Mouse (Mus musculus) limb, embryonic 15.5 days (tissue): ENCODE measurements around the gene Pik3ip1. TPM values are rescaled to one million over a fixed set of nuclear protein-coding genes. Genes with fewer than 3 reads are reported as not detected.

Experiments used
- ATAC-seq: fragments of 200-750 bp; cut with Nextera tagmentation; 2 replicates; pipeline ENCODE4 v1.8.0; 2017; ENCODE audit warnings: low read depth, moderate TSS enrichment; ENCODE audit not compliant: insufficient number of reproducible peaks, low FRiP score, low TSS enrichment
- H3K27ac ChIP-seq: fragments of 300-500 bp; sonication (generic); 2 replicates; pipeline ENCODE4 v1.5.1; 2015; ENCODE audit warnings: moderate library complexity, mild to moderate bottlenecking, inconsistent platforms
- H3K27me3 ChIP-seq: fragments of 300-500 bp; sonication (generic); 2 replicates; pipeline ENCODE4 v1.6.1; 2015; ENCODE audit warnings: inconsistent platforms
- H3K36me3 ChIP-seq: fragments of 300-500 bp; sonication (generic); 2 replicates; pipeline ENCODE4 v1.6.1; 2015; ENCODE audit warnings: inconsistent platforms
- H3K4me1 ChIP-seq: fragments of 300-500 bp; sonication (generic); 2 replicates; pipeline ENCODE4 v1.6.1; 2015; ENCODE audit warnings: inconsistent platforms
- H3K4me2 ChIP-seq: fragments of 300-500 bp; sonication (generic); 2 replicates; pipeline ENCODE4 v1.6.1; 2015; ENCODE audit warnings: mild to moderate bottlenecking, inconsistent platforms
- H3K4me3 ChIP-seq: fragments of 300-500 bp; sonication (generic); 2 replicates; pipeline ENCODE4 v1.5.1; 2015; ENCODE audit warnings: mild to moderate bottlenecking, inconsistent platforms
- H3K9ac ChIP-seq: fragments of 300-500 bp; sonication (generic); 2 replicates; pipeline ENCODE4 v1.6.1; 2015; ENCODE audit warnings: inconsistent platforms
- H3K9me3 ChIP-seq: fragments of 300-500 bp; sonication (generic); 2 replicates; pipeline ENCODE4 v1.6.1; 2016; ENCODE audit warnings: inconsistent platforms
- WGBS: fragments of 180-500 bp; shearing (Covaris S2); methylation state at CpG from one replicate; pipeline ENCODE4 v1.1.7; 2015; 5-methylcytosine and 5-hydroxymethylcytosine counted together
- polyA plus RNA-seq: library from polyadenylated mRNA; unstranded; fragments of >200 nt; fragmentation: Nextera tagmentation; extraction: Ambion mirVana; gene quantifications from 2 replicates; pipeline ENCODE4 v1.2.1, GENCODE M21; 2015

Pik3ip1 gene
- polyA plus RNA-seq, 1 experiment from 2014 or later: 15.6 TPM

DNA sequence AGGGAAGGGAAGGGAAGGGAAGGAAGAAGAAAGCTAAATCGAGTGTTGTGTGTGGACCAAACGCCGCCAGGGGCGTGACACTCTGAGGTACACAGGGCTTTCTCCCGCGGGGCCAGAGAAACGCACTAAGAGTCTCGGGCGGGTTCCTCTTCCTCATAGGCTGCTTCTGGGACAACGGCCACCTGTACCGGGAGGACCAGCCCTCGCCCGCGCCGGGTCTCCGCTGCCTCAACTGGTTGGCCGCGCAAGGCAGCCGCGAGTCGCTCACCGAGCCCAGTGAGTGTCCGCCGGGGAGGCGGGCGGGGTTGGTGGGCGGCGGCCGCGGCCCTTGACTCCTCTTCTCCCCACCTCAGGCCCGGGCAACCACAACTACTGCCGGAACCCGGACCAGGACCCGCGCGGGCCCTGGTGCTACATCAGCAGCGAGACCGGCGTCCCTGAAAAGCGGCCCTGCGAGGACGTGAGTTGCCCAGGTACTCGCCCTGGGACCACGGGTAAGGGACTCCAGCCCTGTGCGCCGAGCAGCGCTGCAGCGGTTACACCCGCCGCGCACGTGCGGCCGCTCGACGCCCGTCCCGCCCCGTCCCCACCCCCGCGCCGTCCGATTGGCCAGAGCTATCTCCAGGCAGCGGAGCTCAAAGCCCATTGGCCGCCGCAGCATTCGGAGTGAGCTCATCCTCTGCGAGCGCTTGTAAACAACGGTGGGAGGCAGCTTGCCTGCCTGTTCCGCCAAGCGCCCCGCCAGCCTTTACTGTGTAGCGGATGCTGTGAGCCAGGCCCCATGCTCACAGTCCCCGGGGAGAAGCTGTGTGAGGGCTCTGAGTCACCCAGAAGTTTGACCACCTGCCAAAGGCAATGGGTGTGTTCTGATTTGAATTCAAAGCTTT is 1.8 kb downstream of the Pik3ip1 start:
- ATAC-seq: peak; percentile 94
- under 1% methylated on average over 73 of the region's 75 CpGs for WGBS
- peak overlapping the region; percentile 52 for H3K4me3 ChIP-seq
- H3K9ac ChIP-seq: peak overlapping the region; percentile 39; the same call in 1 of the 2 replicates
- H3K9me3 ChIP-seq: no peaks in the 10 kb centered on the region
- peak overlapping the region; percentile 77 for H3K27ac ChIP-seq
- peaks cover 53% of the 10 kb centered on the region for H3K4me1 ChIP-seq
- peak overlapping the region; percentile 99 for H3K4me2 ChIP-seq
- no peaks in the 10 kb centered on the region for H3K27me3 ChIP-seq
- peaks cover 5% of the 10 kb centered on the region; the same call in 1 of the 2 replicates for H3K36me3 ChIP-seq

DNA sequence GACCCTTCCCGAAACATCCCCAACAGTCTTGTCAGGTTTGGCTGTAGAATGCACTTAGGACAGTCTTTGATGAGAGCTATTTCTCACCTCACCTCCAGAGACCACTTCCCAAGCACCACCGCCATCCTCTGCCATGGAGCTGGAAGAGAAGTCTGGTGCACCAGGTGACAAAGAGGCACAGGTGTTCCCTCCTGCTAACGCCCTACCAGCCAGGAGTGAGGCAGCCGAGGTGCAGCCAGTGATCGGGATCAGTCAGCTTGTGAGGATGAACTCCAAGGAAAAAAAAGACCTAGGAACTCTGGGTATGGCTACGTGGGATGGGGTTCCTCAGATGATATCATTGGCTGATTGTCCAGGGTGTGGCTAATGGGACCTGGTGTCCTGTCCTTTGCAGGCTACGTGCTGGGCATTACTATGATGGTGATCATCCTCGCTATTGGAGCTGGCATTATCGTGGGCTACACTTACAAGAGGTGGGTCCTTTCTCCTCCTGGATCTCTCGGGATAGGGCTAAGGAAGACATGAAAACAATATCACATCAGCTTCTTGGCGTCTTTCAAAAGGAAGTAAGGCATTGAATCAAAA is 3.0 kb downstream of the Pik3ip1 start:
- Histone ChIP-seq H3K4me1 (peaks cover 61% of the 10 kb centered on the region), H3K36me3 (peaks cover 5% of the 10 kb centered on the region; the same call in 1 of the 2 replicates), H3K27me3 (no peaks in the 10 kb centered on the region), H3K9ac (no peak overlapping the region), H3K9me3 (no peaks in the 10 kb centered on the region), H3K4me2 (no peak overlapping the region), H3K4me3 (no peak overlapping the region), H3K27ac (0 out of 2 replicates have a peak overlapping the region, but pooled peaks have one; percentile 14)
- WGBS: 84% methylated on average over 11 of the region's 11 CpGs
- ATAC-seq: no peak

DNA sequence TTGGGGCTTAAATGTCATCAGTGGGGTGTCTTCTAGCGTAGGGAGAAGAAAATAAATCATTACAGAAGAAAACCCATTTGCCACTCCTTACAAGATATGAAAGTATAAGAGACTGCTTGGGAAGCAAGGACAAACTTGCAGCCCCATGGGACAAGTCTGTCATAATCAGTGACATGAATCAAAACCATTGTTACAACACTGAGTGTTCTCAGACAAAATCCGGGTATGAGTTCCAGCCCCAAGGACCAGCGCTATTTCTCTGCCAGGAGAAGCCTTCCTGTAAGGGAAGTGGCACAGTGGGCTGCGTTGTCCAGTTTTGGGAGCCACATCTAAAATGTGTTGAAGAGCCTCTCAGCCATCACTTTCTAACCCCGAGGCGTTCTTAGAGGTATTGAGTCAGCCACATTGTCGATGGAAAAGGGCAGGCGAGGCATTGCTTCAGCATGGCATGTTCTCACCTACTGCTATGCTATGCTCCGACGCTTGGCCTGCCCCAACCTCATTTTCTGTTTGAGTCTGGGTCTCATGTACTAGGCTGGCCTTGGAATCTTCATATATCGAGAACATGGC is 4.0 kb downstream of the Pik3ip1 start:
- no peak overlapping the region for H3K4me2 ChIP-seq
- H3K9me3 ChIP-seq: no peaks in the 10 kb centered on the region
- no peak for ATAC-seq
- whole genome bisulfite sequencing: 82% methylated on average over 11 of the region's 11 CpGs
- H3K4me1 ChIP-seq: peaks cover 61% of the 10 kb centered on the region
- H3K27me3 ChIP-seq: no peaks in the 10 kb centered on the region
- H3K27ac ChIP-seq: no peak overlapping the region
- no peak overlapping the region for H3K9ac ChIP-seq
- H3K4me3 ChIP-seq: no peak overlapping the region
- H3K36me3 ChIP-seq: peaks cover 5% of the 10 kb centered on the region; the same call in 1 of the 2 replicates

DNA sequence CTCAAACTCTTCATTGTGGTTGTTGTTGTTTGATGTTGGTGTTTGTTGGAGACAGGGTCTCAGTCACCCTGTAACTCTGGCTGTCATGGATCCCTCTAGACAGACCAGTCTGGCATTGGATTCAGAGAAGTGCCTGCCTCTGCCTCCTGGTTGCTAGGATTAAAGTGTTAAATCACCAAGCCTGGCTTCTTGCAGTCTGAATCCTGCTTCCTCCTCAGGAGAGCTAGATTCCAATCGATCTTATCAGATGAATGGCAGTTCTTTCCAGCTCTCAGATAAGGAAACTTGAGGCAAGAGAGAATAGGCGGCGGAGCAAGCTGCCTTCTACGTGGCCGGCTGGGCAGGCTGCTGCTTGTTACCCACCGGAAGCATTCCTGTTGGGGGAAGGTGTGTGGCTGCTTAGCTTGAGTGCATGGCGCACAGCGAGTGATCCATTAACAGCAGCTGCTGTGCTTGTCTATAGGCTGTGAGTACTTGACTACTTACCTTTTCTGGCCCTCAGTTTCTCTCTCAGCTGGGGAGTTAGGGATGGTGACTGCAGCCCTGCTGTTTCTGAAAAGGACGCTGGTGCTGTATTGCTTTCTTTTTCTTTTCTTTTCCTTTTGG is 4.6 kb downstream of the Pik3ip1 start:
- Histone ChIP-seq H3K4me3 (no peak overlapping the region), H3K9ac (no peak overlapping the region), H3K27me3 (no peaks in the 10 kb centered on the region), H3K27ac (no peak overlapping the region), H3K36me3 (peaks cover 8% of the 10 kb centered on the region; the same call in 1 of the 2 replicates), H3K4me1 (peaks cover 57% of the 10 kb centered on the region), H3K9me3 (no peaks in the 10 kb centered on the region), H3K4me2 (no peak overlapping the region)
- 33% methylated on average over 9 of the region's 9 CpGs for WGBS
- ATAC-seq: no peak

DNA sequence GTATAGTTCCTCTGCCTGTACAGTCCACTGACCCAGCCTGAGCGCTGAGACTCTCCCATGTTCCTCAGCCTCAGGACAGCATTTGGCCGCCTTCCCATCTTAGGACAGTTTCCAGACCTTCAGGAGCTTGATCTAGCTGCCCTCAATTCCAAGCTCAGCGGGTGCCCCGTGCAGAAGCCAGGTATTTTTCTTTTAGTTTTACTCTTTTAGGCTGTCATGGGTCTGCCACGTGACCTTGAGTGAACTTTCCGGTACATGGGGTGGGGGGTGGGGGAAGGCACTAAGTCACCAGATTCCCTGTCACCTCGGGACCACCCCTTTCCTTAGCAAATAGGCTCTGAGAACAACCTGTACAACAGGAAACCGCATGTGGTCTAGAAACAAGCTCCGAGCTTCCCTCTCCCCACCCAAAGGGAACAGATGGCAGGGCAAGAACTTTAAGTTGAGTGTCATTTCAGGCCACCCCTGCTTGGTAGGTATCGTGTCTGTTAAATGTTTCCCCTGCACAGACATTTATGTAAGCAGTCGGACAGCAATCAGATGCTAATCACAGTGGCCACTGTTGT is 5.5 kb downstream of the Pik3ip1 start:
- H3K4me1 ChIP-seq: peaks cover 49% of the 10 kb centered on the region
- H3K9ac ChIP-seq: no peak overlapping the region
- ATAC-seq: no peak
- H3K36me3 ChIP-seq: peaks cover 10% of the 10 kb centered on the region; the same call in 1 of the 2 replicates
- H3K27ac ChIP-seq: no peak overlapping the region
- H3K27me3 ChIP-seq: no peaks in the 10 kb centered on the region
- H3K9me3 ChIP-seq: no peaks in the 10 kb centered on the region
- WGBS: 40% methylated on average over 11 of the region's 11 CpGs
- H3K4me3 ChIP-seq: no peak overlapping the region
- no peak overlapping the region for H3K4me2 ChIP-seq

DNA sequence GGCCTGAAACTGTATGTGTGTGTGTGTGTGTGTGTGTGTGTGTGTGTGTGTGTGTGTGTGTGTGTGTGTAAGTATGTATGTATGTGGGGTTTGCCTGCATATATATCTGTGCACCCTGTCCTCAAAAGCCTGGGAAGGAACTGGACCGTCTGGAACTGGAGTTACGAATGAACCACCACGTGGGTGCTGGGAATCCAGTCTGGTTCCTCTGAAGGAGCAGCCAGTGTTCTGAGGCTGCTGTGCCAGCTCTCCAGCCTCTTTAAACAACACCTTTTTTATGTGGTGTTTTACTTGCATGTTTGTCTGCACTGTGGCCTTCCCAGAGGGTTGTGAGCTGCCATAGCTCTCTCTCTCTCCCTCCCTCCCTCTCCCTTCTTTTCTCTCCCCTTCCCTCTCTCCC is 6.4 kb downstream of the Pik3ip1 start:
- no peaks in the 10 kb centered on the region for H3K9me3 ChIP-seq
- ATAC-seq: no peak
- no peak overlapping the region for H3K9ac ChIP-seq
- no peak overlapping the region for H3K27ac ChIP-seq
- no peak overlapping the region for H3K4me2 ChIP-seq
- WGBS: 74% methylated on average over 3 of the region's 3 CpGs
- peaks cover 45% of the 10 kb centered on the region for H3K4me1 ChIP-seq
- H3K27me3 ChIP-seq: no peaks in the 10 kb centered on the region
- H3K36me3 ChIP-seq: peaks cover 12% of the 10 kb centered on the region
- H3K4me3 ChIP-seq: no peak overlapping the region

DNA sequence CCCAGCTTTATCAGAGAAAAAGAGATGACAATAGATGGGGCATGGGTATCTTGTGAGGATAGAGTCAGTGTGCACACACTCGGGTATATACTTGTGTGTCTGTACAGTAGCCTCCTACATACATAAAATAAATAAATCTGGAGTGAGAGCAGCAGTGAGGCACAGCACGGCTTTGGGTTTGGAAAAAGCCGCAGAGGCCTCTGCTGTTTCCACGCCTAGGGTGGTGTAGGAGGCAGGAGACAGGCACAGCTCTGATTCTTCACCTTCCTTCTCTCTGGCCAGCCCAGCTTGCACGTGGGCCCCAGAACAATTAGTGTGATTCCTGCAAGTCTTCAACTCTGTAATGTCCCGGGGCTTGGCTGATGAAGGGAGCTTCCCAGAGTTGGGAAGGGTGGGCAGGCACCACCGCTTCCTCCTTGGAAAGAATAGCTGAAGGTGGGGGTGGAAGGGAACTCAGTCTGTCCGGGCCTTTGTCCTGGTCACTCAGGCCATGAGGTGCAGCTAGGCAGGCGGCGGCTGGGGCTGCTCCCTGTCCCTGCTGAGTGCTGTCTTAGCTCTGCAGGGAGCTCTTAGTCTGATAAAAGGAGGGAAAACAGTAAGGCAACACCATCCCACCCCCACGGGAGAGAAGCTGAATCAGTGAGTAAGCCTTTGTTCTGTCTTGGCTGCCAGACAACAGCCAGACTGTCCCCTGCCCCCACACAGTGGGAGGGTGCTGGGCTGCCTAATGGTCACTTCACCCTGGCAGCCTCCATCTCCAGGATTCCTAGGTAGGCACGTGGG is 7.2 kb downstream of the Pik3ip1 start:
- H3K9ac ChIP-seq: no peak overlapping the region
- H3K36me3 ChIP-seq: peaks cover 17% of the 10 kb centered on the region
- WGBS: 28% methylated on average over 12 of the region's 12 CpGs
- peaks cover 37% of the 10 kb centered on the region for H3K4me1 ChIP-seq
- peak overlapping the region; percentile 59; the same call in 1 of the 2 replicates for H3K27ac ChIP-seq
- no peak for ATAC-seq
- H3K27me3 ChIP-seq: no peaks in the 10 kb centered on the region
- no peak overlapping the region for H3K4me2 ChIP-seq
- no peak overlapping the region for H3K4me3 ChIP-seq
- H3K9me3 ChIP-seq: no peaks in the 10 kb centered on the region

DNA sequence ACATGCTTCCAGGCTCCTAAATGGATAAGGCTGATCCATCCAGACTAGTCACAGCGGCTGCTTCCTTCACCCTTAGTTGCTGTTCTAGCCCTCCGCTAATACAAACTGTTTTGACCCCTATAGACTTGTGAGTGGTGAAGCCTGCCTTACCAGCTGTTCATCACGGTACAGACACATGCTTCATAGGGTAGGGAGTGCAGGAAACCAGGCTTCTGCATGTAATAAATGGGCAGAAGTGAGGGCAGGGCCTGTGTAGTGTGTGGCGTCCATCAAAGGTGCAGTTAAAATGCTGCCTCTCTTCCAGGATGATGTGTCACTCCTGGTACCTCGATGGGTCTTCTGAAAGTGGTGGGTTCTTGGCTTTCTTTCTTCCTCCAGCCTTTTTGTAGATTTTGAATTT is 7.8 kb downstream of the Pik3ip1 start:
- H3K27ac ChIP-seq: 0 out of 2 replicates have a peak overlapping the region, but pooled peaks have one; percentile 59
- H3K27me3 ChIP-seq: no peaks in the 10 kb centered on the region
- peaks cover 32% of the 10 kb centered on the region for H3K4me1 ChIP-seq
- H3K9me3 ChIP-seq: no peaks in the 10 kb centered on the region
- no peak overlapping the region for H3K9ac ChIP-seq
- H3K36me3 ChIP-seq: peaks cover 22% of the 10 kb centered on the region
- 61% methylated on average over 5 of the region's 5 CpGs for WGBS
- no peak for ATAC-seq
- H3K4me2 ChIP-seq: no peak overlapping the region
- H3K4me3 ChIP-seq: no peak overlapping the region

DNA sequence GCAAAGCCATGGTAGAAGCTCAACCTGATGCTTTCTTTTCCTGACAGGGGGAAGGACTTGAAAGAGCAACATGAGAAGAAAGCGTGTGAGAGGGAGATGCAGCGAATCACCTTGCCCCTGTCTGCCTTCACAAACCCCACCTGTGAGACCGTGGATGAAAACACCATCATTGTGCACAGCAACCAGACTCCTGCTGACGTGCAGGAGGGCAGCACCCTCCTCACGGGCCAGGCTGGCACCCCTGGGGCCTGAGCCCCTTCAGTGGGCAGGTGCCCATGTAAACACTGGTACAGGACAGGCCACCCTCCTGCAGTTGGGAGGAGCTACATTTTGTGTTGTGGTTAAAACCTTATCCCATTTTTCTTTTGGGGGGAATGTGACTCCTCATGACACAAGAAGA is 11.3 kb downstream of the Pik3ip1 start:
- Histone ChIP-seq H3K4me2 (no peak overlapping the region), H3K27me3 (no peaks in the 10 kb centered on the region), H3K27ac (no peak overlapping the region), H3K9me3 (no peaks in the 10 kb centered on the region), H3K4me1 (peaks cover 12% of the 10 kb centered on the region), H3K36me3 (peaks cover 48% of the 10 kb centered on the region), H3K4me3 (no peak overlapping the region), H3K9ac (no peak overlapping the region)
- WGBS: 72% methylated on average over 5 of the region's 5 CpGs
- ATAC-seq: no peak

DNA sequence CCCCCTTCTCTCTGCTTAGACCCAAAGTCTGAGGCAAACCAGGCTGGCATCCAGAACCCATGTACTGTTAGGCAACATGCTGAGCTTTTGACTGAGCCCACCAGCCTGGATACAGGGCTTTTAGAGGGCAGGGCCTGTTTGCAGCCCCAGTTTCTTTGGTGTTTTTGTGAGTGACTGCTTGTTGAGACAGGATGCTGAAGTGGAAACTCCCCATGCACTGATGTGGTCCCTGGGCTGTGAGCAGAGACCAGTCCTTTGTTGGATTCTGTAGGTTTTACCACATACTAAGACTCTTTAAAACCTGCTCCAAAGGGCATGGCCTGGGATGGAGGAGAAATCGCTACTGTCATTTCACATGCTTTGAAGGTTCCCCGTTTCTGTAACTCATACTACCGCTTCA is 14.7 kb downstream of the Pik3ip1 start:
- no peak for ATAC-seq
- Histone ChIP-seq H3K4me1 (peaks cover 14% of the 10 kb centered on the region), H3K36me3 (peaks cover 49% of the 10 kb centered on the region), H3K27me3 (no peaks in the 10 kb centered on the region), H3K27ac (no peak overlapping the region), H3K4me2 (no peak overlapping the region), H3K4me3 (no peak overlapping the region), H3K9ac (no peak overlapping the region), H3K9me3 (no peaks in the 10 kb centered on the region)
- 74% methylated on average over 3 of the region's 3 CpGs for WGBS

DNA sequence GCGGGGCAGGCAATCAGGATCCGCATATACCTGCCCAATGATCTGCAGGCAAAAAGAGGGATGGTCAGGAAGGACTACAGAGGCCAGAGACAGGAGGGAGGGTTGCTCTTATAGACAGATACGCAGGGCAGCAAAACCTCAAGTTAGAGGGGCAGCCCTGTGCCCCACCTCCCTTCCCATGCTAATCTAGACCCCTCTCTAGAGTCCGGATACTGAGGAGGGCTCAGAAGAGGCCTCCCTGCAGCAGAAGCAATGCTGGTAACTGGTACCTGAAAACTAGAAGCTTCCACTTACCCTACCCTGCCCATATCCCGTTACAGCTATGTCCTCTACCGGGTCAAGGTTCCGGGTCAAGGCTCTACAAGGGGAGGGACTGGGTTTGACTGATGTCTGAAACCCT is 16.1 kb downstream of the Pik3ip1 start:
- Histone ChIP-seq H3K36me3 (peaks cover 61% of the 10 kb centered on the region), H3K27me3 (no peaks in the 10 kb centered on the region), H3K9ac (no peak overlapping the region), H3K9me3 (no peaks in the 10 kb centered on the region), H3K4me1 (peaks cover 14% of the 10 kb centered on the region), H3K4me2 (no peak overlapping the region), H3K27ac (no peak overlapping the region), H3K4me3 (no peak overlapping the region)
- no peak for ATAC-seq
- 91% methylated on average over 7 of the region's 7 CpGs for WGBS
